Mouse (Mus musculus): ENCODE results near the gene Tns1.
A peak's percentile ranks its signal among the peaks of the same experiment; 100 is the strongest.

Gene Tns1

GRCm38 (mm10) chr1:74090329-74090728 lies 33.9 kb downstream of the Tns1 start:
- DNase-seq = no peak

- DNase-seq = no peak
Observed at GRCm38 (mm10) chr1:74088569-74088968, 35.7 kb downstream of the Tns1 start.

- no peak for DNase-seq
Observed at GRCm38 (mm10) chr1:74085566-74085965, 38.7 kb downstream of the Tns1 start.

GRCm38 (mm10) chr1:74084752-74085151 lies 39.5 kb downstream of the Tns1 start:
- no peak for DNase-seq

- DNase-seq = no peak
Observed at GRCm38 (mm10) chr1:74084065-74084705, 40.1 kb downstream of the Tns1 start.

GRCm38 (mm10) chr1:74082841-74083463 lies 41.3 kb downstream of the Tns1 start:
- DNase-seq = no peak

GRCm38 (mm10) chr1:74081573-74081989 lies 42.7 kb downstream of the Tns1 start:
- no peak for DNase-seq

GRCm38 (mm10) chr1:74077353-74077752 lies 46.9 kb downstream of the Tns1 start:
- DNase-seq = peak; percentile 33

- no peak for DNase-seq
Observed at GRCm38 (mm10) chr1:74076230-74076629, 48.0 kb downstream of the Tns1 start.

GRCm38 (mm10) chr1:74074693-74075485 lies 49.4 kb downstream of the Tns1 start:
- DNase-seq = no peak

GRCm38 (mm10) chr1:74073791-74074190 lies 50.5 kb downstream of the Tns1 start:
- no peak for DNase-seq

GRCm38 (mm10) chr1:74070745-74071144 lies 53.5 kb downstream of the Tns1 start:
- DNase-seq = no peak

GRCm38 (mm10) chr1:74070001-74070551 lies 54.2 kb downstream of the Tns1 start:
- DNase-seq = no peak

- DNase-seq = no peak
Observed at GRCm38 (mm10) chr1:74069085-74069835, 55.0 kb downstream of the Tns1 start.

GRCm38 (mm10) chr1:74068366-74069084 lies 55.7 kb downstream of the Tns1 start:
- DNase-seq = no peak

GRCm38 (mm10) chr1:74067866-74068265 lies 56.4 kb downstream of the Tns1 start:
- no peak for DNase-seq

GRCm38 (mm10) chr1:74066576-74066975 lies 57.7 kb downstream of the Tns1 start:
- DNase-seq = no peak

GRCm38 (mm10) chr1:74066061-74066460 lies 58.2 kb downstream of the Tns1 start:
- no peak for DNase-seq

- no peak for DNase-seq
Observed at GRCm38 (mm10) chr1:74060046-74060445, 64.2 kb downstream of the Tns1 start.

- no peak for DNase-seq
Observed at GRCm38 (mm10) chr1:74059552-74059951, 64.7 kb downstream of the Tns1 start.

GRCm38 (mm10) chr1:74058771-74059170 lies 65.5 kb downstream of the Tns1 start:
- no peak for DNase-seq

GRCm38 (mm10) chr1:74058309-74058708 lies 65.9 kb downstream of the Tns1 start:
- no peak for DNase-seq
